Mouse (Mus musculus) thymus, adult 2 months (tissue): ENCODE data around the gene Gm21317. TPM values are rescaled to one million over a fixed set of nuclear protein-coding genes. Genes with fewer than 3 reads are reported as not detected.
"Not testable (repeated sequence)": the region's sequence is repeated elsewhere in the genome, so short reads cannot be mapped to it uniquely, and the experiment has no call there.

Source experiments
- DNase-seq: peaks from one replicate; pipeline ENCODE4 v3.0.0; 2021
- H3K27ac ChIP-seq: fragments of 200-500 bp; 2 replicates; pipeline ENCODE4 v1.5.1; 2012; ENCODE audit warnings: low read length, control low read depth; ENCODE audit not compliant: control insufficient read depth, insufficient read depth
- H3K27me3 ChIP-seq: fragments of 200-500 bp; 2 replicates; pipeline ENCODE4 v1.6.1; 2012; ENCODE audit warnings: mild to moderate bottlenecking, low read length, moderate library complexity, mixed read lengths; ENCODE audit not compliant: control insufficient read depth, insufficient read depth
- H3K36me3 ChIP-seq: fragments of 200-500 bp; 2 replicates; pipeline ENCODE4 v1.6.1; 2012; ENCODE audit warnings: mild to moderate bottlenecking, low read length, moderate library complexity; ENCODE audit not compliant: control insufficient read depth, insufficient read depth
- H3K4me1 ChIP-seq: fragments of 200-500 bp; replicated peaks from 2 replicates; pipeline ENCODE4 v1.6.1; 2012; ENCODE audit warnings: low read length; ENCODE audit not compliant: control insufficient read depth, insufficient read depth
- H3K4me3 ChIP-seq: fragments of 200-500 bp; 2 replicates; pipeline ENCODE4 v1.5.1; 2012; ENCODE audit warnings: mild to moderate bottlenecking, low read length, control low read depth, moderate library complexity; ENCODE audit not compliant: control insufficient read depth, insufficient read depth
- WGBS: fragments of 180-500 bp; shearing (Covaris S2); methylation state at CpG from one replicate; pipeline ENCODE4 v1.1.7; 2018; 5-methylcytosine and 5-hydroxymethylcytosine counted together
- polyA plus RNA-seq: library from polyadenylated mRNA; depleted of rRNA; stranded (reverse); fragments of >200 nt; gene quantifications from 2 replicates; pipeline ENCODE4 v1.2.3, GENCODE M21; 2012; rRNA removed

Gene Gm21317
- not detected in 2 replicates for polyA plus RNA-seq

DNA sequence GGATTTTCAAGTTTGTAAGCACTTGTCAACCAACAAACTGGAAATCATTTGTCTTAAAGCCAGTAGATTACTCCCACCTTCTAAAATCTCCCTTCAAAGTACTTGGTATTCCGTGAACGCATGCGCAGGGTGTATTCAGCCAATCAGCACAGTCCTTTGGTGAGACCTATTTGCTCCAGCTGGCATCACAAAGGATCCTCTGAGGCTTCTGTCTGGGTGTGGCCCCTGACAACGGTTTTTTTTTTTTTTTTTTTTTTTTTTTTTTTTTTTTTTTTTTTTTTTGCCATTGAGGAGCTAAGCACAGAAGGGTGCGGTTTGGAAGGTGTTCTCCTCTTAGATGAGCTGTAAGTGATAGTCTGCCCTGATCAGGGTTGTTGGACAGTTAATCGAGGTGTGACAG is at the start of gene Gm21317:
Gene Gm21317 (plus strand): TSS at position 301 of the 400 bp plus-strand sequence.
- whole genome bisulfite sequencing = no CpG with 5 or more reads among the region's 6 CpGs
- not testable (repeated sequence) for H3K4me1 ChIP-seq, H3K27me3 ChIP-seq, H3K36me3 ChIP-seq, H3K4me3 ChIP-seq, H3K27ac ChIP-seq, DNase-seq
